Mouse (Mus musculus): ENCODE data around the gene Stub1. TPM values are rescaled to one million over a fixed set of nuclear protein-coding genes. Genes with fewer than 3 reads are reported as not detected.

The Stub1 gene
- polyA plus RNA-seq, 1 experiment from 2014 or later, result 63.7 TPM

Other genes starting within 250 kb of the Stub1 start
- not detected for gene Gng13, start 116.2 kb downstream of the Stub1 start, polyA plus RNA-seq (2017; shearing (Covaris generic))
- 5.8 TPM for gene Chtf18, start 106.0 kb downstream of the Stub1 start, polyA plus RNA-seq (2017; shearing (Covaris generic))
- 20.1 TPM for gene Rpusd1, start 105.7 kb downstream of the Stub1 start, polyA plus RNA-seq (2017; shearing (Covaris generic))
- gene Mslnl, start 97.4 kb downstream of the Stub1 start, polyA plus RNA-seq (2017; shearing (Covaris generic)), result not detected
- gene Msln, start 79.0 kb downstream of the Stub1 start, polyA plus RNA-seq (2017; shearing (Covaris generic)), result not detected
- 29.9 TPM for gene Narfl, start 59.6 kb downstream of the Stub1 start, polyA plus RNA-seq (2017; shearing (Covaris generic))
- 59.1 TPM for gene Haghl, start 47.7 kb downstream of the Stub1 start, polyA plus RNA-seq (2017; shearing (Covaris generic))
- 0.52 TPM for gene Ccdc78, start 46.8 kb downstream of the Stub1 start, polyA plus RNA-seq (2017; shearing (Covaris generic))
- gene Fam173a, start 40.5 kb downstream of the Stub1 start, polyA plus RNA-seq (2017; shearing (Covaris generic)), result 259 TPM
- gene AC134908.4, start 37.7 kb downstream of the Stub1 start, polyA plus RNA-seq (2017; shearing (Covaris generic)), result not detected
- 7.7 TPM for gene Metrn, start 36.3 kb downstream of the Stub1 start, polyA plus RNA-seq (2017; shearing (Covaris generic))
- gene Fbxl16, start 24.3 kb downstream of the Stub1 start, polyA plus RNA-seq (2017; shearing (Covaris generic)), result not detected
- 46.8 TPM for gene Wdr24, start 9.8 kb downstream of the Stub1 start, polyA plus RNA-seq (2017; shearing (Covaris generic))
- 44.0 TPM for gene Jmjd8, start 4.5 kb downstream of the Stub1 start, polyA plus RNA-seq (2017; shearing (Covaris generic))
- 0.27 TPM for gene Rhbdl1, start 3.9 kb upstream of the Stub1 start, polyA plus RNA-seq (2017; shearing (Covaris generic))
- gene Gm20683, start 8.4 kb upstream of the Stub1 start, polyA plus RNA-seq (2017; shearing (Covaris generic)), result 0.48 TPM
- gene Rhot2, start 11.4 kb upstream of the Stub1 start, polyA plus RNA-seq (2017; shearing (Covaris generic)), result 45.1 TPM
- gene Wdr90, start 28.1 kb upstream of the Stub1 start, polyA plus RNA-seq (2017; shearing (Covaris generic)), result 6.7 TPM
- 2.4 TPM for gene Mcrip2, start 35.4 kb upstream of the Stub1 start, polyA plus RNA-seq (2017; shearing (Covaris generic))
- gene Mettl26, start 41.7 kb upstream of the Stub1 start, polyA plus RNA-seq (2017; shearing (Covaris generic)), result 112 TPM
- gene Wfikkn1, start 47.5 kb upstream of the Stub1 start, polyA plus RNA-seq (2017; shearing (Covaris generic)), result 1.5 TPM
- 5.6 TPM for gene Rab40c, start 86.3 kb upstream of the Stub1 start, polyA plus RNA-seq (2017; shearing (Covaris generic))
- 63.9 TPM for gene Pigq, start 111.5 kb upstream of the Stub1 start, polyA plus RNA-seq (2017; shearing (Covaris generic))
- gene Nhlrc4, start 111.6 kb upstream of the Stub1 start, polyA plus RNA-seq (2017; shearing (Covaris generic)), result not detected
- not detected for gene A930017K11Rik, start 119.2 kb upstream of the Stub1 start, polyA plus RNA-seq (2017; shearing (Covaris generic))
- 14.6 TPM for gene Capn15, start 152.4 kb upstream of the Stub1 start, polyA plus RNA-seq (2017; shearing (Covaris generic))
- 1.5 TPM for gene Rab11fip3, start 236.2 kb upstream of the Stub1 start, polyA plus RNA-seq (2017; shearing (Covaris generic))

All from CD4-positive, CD25-positive, alpha-beta regulatory T cell, adult 9 weeks (primary cell).